Mouse (Mus musculus) stomach, embryonic 14.5 days (tissue): Measurements from ENCODE around the gene Cdh18. TPM values are rescaled to one million over a fixed set of nuclear protein-coding genes. Genes with fewer than 3 reads are reported as not detected.
"Not testable (repeated sequence)": the region's sequence is repeated elsewhere in the genome, so short reads cannot be mapped to it uniquely, and the experiment has no call there.

Source experiments
- ATAC-seq: fragments of 200-750 bp; cut with Nextera tagmentation; 2 replicates; pipeline ENCODE4 v1.8.0; 2017; ENCODE audit warnings: low read depth, moderate TSS enrichment; ENCODE audit not compliant: insufficient number of reproducible peaks, insufficient read depth, low FRiP score
- H3K27ac ChIP-seq: fragments of 300-500 bp; sonication (generic); 2 replicates; pipeline ENCODE4 v1.5.1; 2014; ENCODE audit warnings: mild to moderate bottlenecking, low read length, moderate library complexity, mixed read lengths
- H3K27me3 ChIP-seq: fragments of 300-500 bp; sonication (generic); 2 replicates; pipeline ENCODE4 v1.6.1; 2014; ENCODE audit warnings: low read length, control low read depth, mixed read lengths; ENCODE audit not compliant: control insufficient read depth, insufficient read depth
- H3K36me3 ChIP-seq: fragments of 300-500 bp; sonication (generic); 2 replicates; pipeline ENCODE4 v1.6.1; 2014; ENCODE audit warnings: mild to moderate bottlenecking, control low read depth, low read length, moderate library complexity, mixed read lengths; ENCODE audit not compliant: control insufficient read depth, insufficient read depth
- H3K4me1 ChIP-seq: fragments of 300-500 bp; sonication (generic); 2 replicates; pipeline ENCODE4 v1.6.1; 2014; ENCODE audit warnings: low read length, control low read depth, mixed read lengths; ENCODE audit not compliant: control insufficient read depth, insufficient read depth
- H3K4me2 ChIP-seq: fragments of 300-500 bp; sonication (generic); replicated peaks from 2 replicates; pipeline ENCODE4 v1.6.1; 2014; ENCODE audit warnings: low read depth, low read length, control low read depth
- H3K4me3 ChIP-seq: fragments of 300-500 bp; sonication (generic); 2 replicates; pipeline ENCODE4 v1.5.1; 2014; ENCODE audit warnings: low read depth, low read length, control low read depth
- H3K9ac ChIP-seq: fragments of 300-500 bp; sonication (generic); replicated peaks from 2 replicates; pipeline ENCODE4 v1.6.1; 2014; ENCODE audit warnings: low read depth, mild to moderate bottlenecking, control low read depth, low read length, moderate library complexity, mixed read lengths
- H3K9me3 ChIP-seq: fragments of 300-500 bp; sonication (generic); 2 replicates; pipeline ENCODE4 v1.6.1; 2016; ENCODE audit warnings: low read depth, low read length, control low read depth; ENCODE audit not compliant: control insufficient read depth
- WGBS: fragments of 180-500 bp; shearing (Covaris S2); extraction: QIAGEN DNeasy Blood & Tissue Kit; methylation state at CpG from one replicate; pipeline ENCODE4 v1.1.7; 2014; 5-methylcytosine and 5-hydroxymethylcytosine counted together
- polyA plus RNA-seq: library from polyadenylated mRNA; unstranded; fragments of >200 nt; fragmentation: Nextera tagmentation; extraction: Ambion mirVana; gene quantifications from 2 replicates; pipeline ENCODE4 v1.2.1, GENCODE M21; 2014

The Cdh18 gene
- polyA plus RNA-seq, 1 experiment from 2014 or later: 5.1 TPM

GRCm38 (mm10) chr15:23052006-23052405 lies 503.2 kb downstream of the Cdh18 start:
- Histone ChIP-seq H3K27ac (no peak overlapping the region), H3K36me3 (no peaks in the 10 kb centered on the region), H3K9ac (no peak overlapping the region), H3K27me3 (no peaks in the 10 kb centered on the region), H3K4me3 (no peak overlapping the region), H3K4me1 (no peaks in the 10 kb centered on the region), H3K4me2 (no peak overlapping the region), H3K9me3 (no peaks in the 10 kb centered on the region)
- WGBS: 78% methylated on average over 2 of the region's 2 CpGs
- ATAC-seq: no peak

GRCm38 (mm10) chr15:23085326-23085725 lies 536.5 kb downstream of the Cdh18 start:
- H3K27me3 ChIP-seq, H3K27ac ChIP-seq, H3K9ac ChIP-seq, H3K4me1 ChIP-seq, H3K9me3 ChIP-seq, H3K36me3 ChIP-seq, ATAC-seq, H3K4me2 ChIP-seq, H3K4me3 ChIP-seq: not testable (repeated sequence)
- 77% methylated on average over 1 of the region's 1 CpGs for WGBS

GRCm38 (mm10) chr15:23087535-23087934 lies 538.7 kb downstream of the Cdh18 start:
- Histone ChIP-seq H3K27ac (no peak overlapping the region), H3K27me3 (no peaks in the 10 kb centered on the region), H3K4me2 (no peak overlapping the region), H3K36me3 (no peaks in the 10 kb centered on the region), H3K9ac (no peak overlapping the region), H3K4me3 (no peak overlapping the region), H3K9me3 (no peaks in the 10 kb centered on the region), H3K4me1 (no peaks in the 10 kb centered on the region)
- ATAC-seq: no peak
- WGBS: 79% methylated on average over 2 of the region's 2 CpGs

- Histone ChIP-seq H3K36me3 (no peaks in the 10 kb centered on the region), H3K27ac (no peak overlapping the region), H3K9ac (no peak overlapping the region), H3K4me2 (no peak overlapping the region), H3K4me1 (no peaks in the 10 kb centered on the region), H3K27me3 (no peaks in the 10 kb centered on the region), H3K4me3 (no peak overlapping the region), H3K9me3 (no peaks in the 10 kb centered on the region; the same call in 1 of the 2 replicates)
- WGBS: 76% methylated on average over 5 of the region's 5 CpGs
- no peak for ATAC-seq
Observed at GRCm38 (mm10) chr15:23096601-23097000, 547.8 kb downstream of the Cdh18 start.

GRCm38 (mm10) chr15:23104668-23105380 lies 556.0 kb downstream of the Cdh18 start:
- 41% methylated on average over 5 of the region's 5 CpGs for WGBS
- Histone ChIP-seq H3K27ac (no peak overlapping the region), H3K4me1 (no peaks in the 10 kb centered on the region), H3K4me2 (no peak overlapping the region), H3K9me3 (no peaks in the 10 kb centered on the region), H3K36me3 (no peaks in the 10 kb centered on the region), H3K4me3 (no peak overlapping the region), H3K27me3 (no peaks in the 10 kb centered on the region), H3K9ac (no peak overlapping the region)
- ATAC-seq: no peak

GRCm38 (mm10) chr15:23134950-23135715 lies 586.3 kb downstream of the Cdh18 start:
- Histone ChIP-seq H3K36me3 (no peaks in the 10 kb centered on the region), H3K27me3 (no peaks in the 10 kb centered on the region), H3K27ac (no peak overlapping the region), H3K4me3 (no peak overlapping the region), H3K4me1 (no peaks in the 10 kb centered on the region), H3K9ac (no peak overlapping the region), H3K4me2 (no peak overlapping the region), H3K9me3 (no peaks in the 10 kb centered on the region)
- ATAC-seq: no peak
- 72% methylated on average over 6 of the region's 6 CpGs for WGBS

GRCm38 (mm10) chr15:23136971-23137370 lies 588.1 kb downstream of the Cdh18 start:
- H3K4me3 ChIP-seq: no peak overlapping the region
- 84% methylated on average over 3 of the region's 3 CpGs for WGBS
- no peaks in the 10 kb centered on the region for H3K4me1 ChIP-seq
- H3K36me3 ChIP-seq: no peaks in the 10 kb centered on the region
- H3K27me3 ChIP-seq: no peaks in the 10 kb centered on the region
- ATAC-seq: no peak
- H3K9ac ChIP-seq: no peak overlapping the region
- H3K9me3 ChIP-seq: no peaks in the 10 kb centered on the region
- no peak overlapping the region for H3K4me2 ChIP-seq
- H3K27ac ChIP-seq: no peak overlapping the region

GRCm38 (mm10) chr15:23142907-23143306 lies 594.1 kb downstream of the Cdh18 start:
- no CpG with 5 or more reads among the region's 1 CpGs for WGBS
- not testable (repeated sequence) for H3K9me3 ChIP-seq, H3K4me1 ChIP-seq, H3K27ac ChIP-seq, H3K9ac ChIP-seq, H3K4me3 ChIP-seq, H3K27me3 ChIP-seq, H3K36me3 ChIP-seq, ATAC-seq, H3K4me2 ChIP-seq
